Mouse (Mus musculus) mouse trophoblast stem cell (cell line): ENCODE data around the gene Olfr1324.
"Not testable (repeated sequence)": the region's sequence is repeated elsewhere in the genome, so short reads cannot be mapped to it uniquely, and the experiment has no call there.

Experiments
- in situ Hi-C, 2 experiments: fragments of 300-500 bp; cut with MseI, MboI; formaldehyde crosslinking; loops; 2 replicates in 1 of 2; 3 replicates in 1 of 2; pipeline ENCODE4 v1.15.1; 2025

Olfr1324 gene

GRCm38 (mm10) chrX:50428398-50428797 is at the start of gene Olfr1324:
Gene Olfr1324 (minus strand): TSS chrX:50428498.
- in situ Hi-C loops: no loop called here

- in situ Hi-C loops: not testable (repeated sequence)
Measured at GRCm38 (mm10) chrX:50470341-50470740, 42.0 kb upstream of the Olfr1324 start.

- in situ Hi-C loops: no loop called here
Measured at GRCm38 (mm10) chrX:50456136-50456535, 27.8 kb upstream of the Olfr1324 start.

GRCm38 (mm10) chrX:50443352-50443751 is 15.1 kb upstream of the Olfr1324 start:
- in situ Hi-C loops: no loop called here

GRCm38 (mm10) chrX:50442696-50443095 is 14.4 kb upstream of the Olfr1324 start:
- in situ Hi-C loops: no loop called here

GRCm38 (mm10) chrX:50432499-50432898 is 4.2 kb upstream of the Olfr1324 start:
- in situ Hi-C loops: no loop called here

GRCm38 (mm10) chrX:50427712-50428328 is 478 bp downstream of the Olfr1324 start:
- in situ Hi-C loops: no loop called here

- in situ Hi-C loops: no loop called here
Measured at GRCm38 (mm10) chrX:50425899-50426436, 2.3 kb downstream of the Olfr1324 start.

- in situ Hi-C loops: not testable (repeated sequence)
Measured at GRCm38 (mm10) chrX:50410361-50410760, 17.9 kb downstream of the Olfr1324 start.

GRCm38 (mm10) chrX:50390616-50391015 is 37.7 kb downstream of the Olfr1324 start:
- in situ Hi-C loops: not testable (repeated sequence)

GRCm38 (mm10) chrX:50374978-50375377 is 53.3 kb downstream of the Olfr1324 start:
- in situ Hi-C loops: no loop called here
